Mouse (Mus musculus): ENCODE measurements around the gene Smap1.

GRCm38 (mm10) chr1:23884087-23884668, 37.9 kb downstream of the Smap1 start:
- TF ChIP-seq TAL1 (IDR thresholded peaks at IDR 0.05; ENCODE audit: low read length) (no peak), GATA1 (IDR thresholded peaks at IDR 0.05; ENCODE audit: low read length) (no peak)

All from erythroblast, embryonic 14.5 days (primary cell).